Mouse (Mus musculus): ENCODE data around the gene Tnni3k. TPM values are rescaled to one million over a fixed set of nuclear protein-coding genes. Genes with fewer than 3 reads are reported as not detected.
A peak's percentile ranks its signal among the peaks of the same experiment; 100 is the strongest.

The Tnni3k gene
- total RNA-seq (2021): not detected
- long read RNA-seq, experiment 1: 0 reads
- long read RNA-seq, experiment 2: 0 reads

DNA sequence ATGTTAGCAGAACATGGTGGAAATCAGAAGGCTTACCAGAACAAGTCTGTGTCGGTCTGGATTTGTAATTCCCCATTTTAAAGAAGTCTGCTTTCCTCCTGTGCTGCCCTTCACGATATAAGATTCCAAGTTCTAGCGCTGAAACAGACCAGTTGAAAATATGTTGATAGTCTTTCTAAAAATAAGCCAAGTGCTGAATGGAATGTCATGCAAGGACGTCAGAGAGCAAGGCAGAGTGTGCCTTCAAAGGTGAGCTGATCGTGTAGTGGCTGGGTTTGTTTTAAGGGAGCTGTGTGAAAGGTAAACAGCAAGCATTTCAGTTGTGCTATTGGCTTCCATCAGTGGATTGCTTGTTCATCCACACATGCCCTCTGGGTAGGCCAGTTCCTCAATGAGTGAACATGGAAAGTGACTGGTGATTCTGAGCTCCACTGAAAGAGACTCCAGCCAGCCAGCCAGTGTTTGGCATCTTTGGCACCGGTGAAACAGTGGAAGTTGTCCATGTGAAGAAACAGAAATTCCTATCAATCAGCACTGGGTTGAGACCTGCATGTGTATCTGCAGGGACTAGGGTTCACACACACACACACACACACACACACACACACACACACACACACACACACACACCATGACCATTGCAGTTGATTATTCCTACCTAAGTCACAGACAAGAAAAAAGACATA is at the start of gene Tnni3k:
Gene Tnni3k (minus strand): TSS at position 177 of the 686 bp plus-strand sequence.
- no peak for DNase-seq

DNA sequence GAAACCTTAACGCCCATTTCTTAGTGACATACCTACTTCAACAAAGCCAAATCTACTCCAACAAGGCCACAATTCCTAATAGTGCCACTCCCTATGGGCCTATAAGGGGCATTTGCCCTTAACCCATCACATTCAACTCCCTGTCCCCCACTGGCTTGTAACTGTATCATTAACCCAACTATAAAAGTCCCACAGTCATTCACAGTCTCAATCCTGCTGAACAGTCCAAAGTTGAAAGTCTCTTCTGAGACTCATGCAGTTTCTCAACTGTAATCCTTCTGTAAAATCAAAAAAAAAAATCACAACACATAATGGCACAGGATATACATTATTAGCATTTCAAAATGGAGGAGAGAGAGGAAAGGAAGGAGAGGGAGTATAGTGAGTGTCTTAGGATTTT is 44.1 kb upstream of the Tnni3k start:
- no peak for DNase-seq

DNA sequence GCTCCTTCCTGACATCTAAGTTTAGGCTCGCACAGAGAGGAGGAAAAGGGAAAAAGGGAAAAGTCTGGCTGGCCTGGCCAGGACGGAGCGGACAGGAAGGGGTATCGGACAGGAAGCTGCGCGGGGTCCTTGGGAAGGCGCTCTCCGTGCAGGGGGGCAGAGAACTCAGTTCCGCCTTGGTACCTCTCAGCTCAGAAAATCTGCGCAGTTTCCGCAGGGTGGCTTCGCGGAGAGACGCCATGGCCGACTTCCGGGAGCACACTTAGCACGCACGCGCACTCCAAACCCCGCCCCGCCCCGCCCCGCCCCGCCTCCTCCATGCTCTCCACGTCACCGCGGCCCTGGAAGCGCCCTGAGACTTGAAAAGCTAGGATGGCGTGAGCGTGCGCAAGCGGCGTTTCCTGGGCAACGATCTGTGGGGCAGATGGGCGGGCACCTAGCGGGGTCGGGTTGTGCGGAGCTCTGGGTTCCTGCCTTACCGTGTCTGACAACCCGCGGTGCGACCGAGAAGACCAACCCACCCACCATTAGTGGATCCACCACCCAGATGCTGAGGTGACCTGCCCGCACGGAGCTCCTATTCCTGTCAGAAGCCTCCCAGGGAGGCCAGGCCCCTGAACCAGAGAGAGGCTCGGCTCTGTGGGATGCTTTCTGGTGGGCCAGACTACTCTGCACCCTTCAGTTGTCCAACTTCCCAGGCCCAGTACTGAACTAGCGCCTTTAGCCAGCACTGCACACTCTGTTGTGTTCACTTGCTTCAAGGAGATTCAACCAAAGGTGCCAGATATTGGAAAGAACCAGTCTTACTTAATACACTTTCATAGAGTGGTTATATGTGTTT is 38.1 kb upstream of the Tnni3k start, which contains the start of the genes Fpgt and Lrriq3:
Gene Fpgt (minus strand): TSS at position 288 of the 841 bp plus-strand sequence.
Gene Lrriq3 (plus strand): TSS at position 319 of the 841 bp plus-strand sequence.
- DNase-seq: peak; percentile 88

DNA sequence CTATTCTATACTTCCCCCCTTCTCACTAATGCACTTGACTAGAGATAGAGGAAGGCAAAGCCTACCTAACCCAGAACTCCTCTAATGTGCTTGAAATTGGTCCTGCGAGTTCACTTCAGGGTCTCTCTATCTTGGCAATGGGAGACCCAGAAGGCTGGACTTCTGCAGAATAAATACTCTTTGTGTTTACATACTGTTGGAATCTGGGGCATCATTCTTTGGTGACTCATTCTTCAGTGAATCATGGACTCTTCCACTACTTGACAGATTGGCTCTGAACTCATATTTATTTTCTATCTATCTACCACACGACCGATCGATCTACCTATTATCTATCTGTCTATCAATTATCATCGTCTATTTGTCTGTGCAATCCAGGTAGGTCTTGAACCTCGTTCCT is 36.9 kb upstream of the Tnni3k start:
- DNase-seq: no peak

DNA sequence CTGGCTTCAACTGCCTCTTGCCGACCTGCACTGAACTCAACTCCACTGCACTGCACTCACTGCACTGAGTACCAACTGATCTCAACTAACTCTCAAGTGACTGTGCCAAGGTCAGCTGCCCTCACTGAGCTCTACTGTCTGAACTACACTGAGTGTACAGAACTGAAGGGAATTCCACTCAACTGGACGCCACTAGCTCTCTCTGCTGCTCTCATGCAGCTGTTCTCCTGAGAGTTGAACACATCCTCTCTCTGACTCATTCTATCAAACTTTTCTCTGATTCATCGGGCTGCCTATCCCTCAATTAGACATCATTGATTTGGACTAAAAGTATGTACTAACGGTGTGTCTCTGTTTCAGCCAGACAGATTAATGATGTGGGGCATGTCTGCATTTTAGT is 22.7 kb upstream of the Tnni3k start:
- DNase-seq: no peak

DNA sequence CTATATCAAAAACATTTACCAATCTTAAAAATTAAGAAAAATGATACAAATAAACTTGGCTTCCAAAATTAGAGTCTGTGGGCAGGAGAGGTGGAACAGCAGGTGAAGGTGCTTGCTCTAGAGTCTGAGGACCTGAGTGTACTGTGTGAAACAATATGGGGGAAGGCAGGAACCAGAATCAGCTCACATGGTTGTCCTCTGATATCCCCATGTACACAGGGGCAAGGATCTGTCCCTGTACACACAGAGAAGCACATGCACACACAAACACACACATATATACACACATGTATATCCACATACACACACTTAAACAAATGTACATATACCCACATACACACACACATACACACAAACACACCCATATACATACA is 4.2 kb upstream of the Tnni3k start:
- DNase-seq: no peak

DNA sequence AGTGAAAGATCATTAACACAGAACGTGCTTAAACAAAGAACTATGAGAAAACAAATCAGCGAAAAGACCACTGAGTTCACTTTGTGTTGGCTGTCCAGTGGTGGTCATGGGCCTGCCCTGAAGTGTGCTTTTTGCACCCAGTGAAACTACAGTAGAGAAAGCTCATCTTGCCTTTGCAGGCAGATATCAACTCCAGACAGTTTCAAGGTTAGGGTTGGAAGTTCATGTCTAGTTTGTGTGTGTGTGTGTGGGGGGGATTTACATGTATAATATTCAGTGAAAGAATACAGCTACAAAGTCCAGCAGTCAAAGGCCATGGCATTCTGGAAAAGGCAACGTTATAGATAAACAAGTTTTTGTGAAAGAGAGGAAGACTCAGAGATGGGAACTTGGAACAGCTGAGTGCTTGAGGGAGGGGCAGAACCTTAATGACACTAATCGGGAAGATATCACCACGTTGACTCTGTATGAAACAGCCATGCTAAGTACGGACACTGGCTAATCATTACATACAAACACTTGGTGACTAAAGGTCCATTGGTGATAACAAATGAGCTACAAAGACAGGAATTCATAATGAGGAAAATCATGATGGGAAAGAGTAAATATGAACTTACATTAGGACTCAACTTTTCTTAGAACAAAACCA is 3.7 kb upstream of the Tnni3k start:
- no peak for DNase-seq

DNA sequence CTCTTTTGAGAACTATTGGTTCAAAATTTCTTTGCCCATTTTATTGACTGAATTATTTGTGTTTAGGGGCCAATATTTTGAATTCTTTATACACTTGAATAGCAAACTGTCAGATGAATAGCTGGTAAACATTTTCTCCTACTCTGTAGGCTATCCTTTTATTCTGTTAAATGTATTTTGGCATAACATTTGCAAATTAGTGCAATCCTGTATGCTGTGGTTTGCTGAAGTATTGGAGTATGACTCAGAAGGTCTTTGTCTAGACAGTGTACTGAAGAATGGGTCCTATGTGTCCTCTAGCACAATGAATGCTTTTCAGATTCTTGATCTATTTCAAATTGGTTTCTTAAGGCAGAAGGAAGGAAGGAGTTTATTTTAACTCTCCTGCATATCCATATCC is 2.4 kb upstream of the Tnni3k start:
- no peak for DNase-seq

DNA sequence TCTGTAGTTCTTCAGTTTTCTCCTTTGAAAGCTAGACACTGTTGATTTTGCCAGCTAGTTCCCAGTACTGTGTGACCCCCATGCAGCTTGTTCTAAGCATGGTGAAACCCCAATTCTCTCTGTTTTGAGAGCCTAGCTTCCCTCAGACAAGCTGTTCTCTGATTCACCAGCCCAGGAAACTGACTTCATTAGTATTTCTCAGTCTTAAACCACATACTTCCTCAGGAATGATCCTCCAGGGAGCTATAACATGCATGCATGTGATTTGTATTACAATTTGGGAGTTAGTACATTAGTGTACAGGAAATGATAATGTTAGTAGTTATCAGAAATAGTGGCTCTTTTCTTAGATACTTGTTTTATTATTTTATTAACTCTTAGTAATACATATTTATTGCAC is 1.4 kb upstream of the Tnni3k start:
- DNase-seq: no peak

DNA sequence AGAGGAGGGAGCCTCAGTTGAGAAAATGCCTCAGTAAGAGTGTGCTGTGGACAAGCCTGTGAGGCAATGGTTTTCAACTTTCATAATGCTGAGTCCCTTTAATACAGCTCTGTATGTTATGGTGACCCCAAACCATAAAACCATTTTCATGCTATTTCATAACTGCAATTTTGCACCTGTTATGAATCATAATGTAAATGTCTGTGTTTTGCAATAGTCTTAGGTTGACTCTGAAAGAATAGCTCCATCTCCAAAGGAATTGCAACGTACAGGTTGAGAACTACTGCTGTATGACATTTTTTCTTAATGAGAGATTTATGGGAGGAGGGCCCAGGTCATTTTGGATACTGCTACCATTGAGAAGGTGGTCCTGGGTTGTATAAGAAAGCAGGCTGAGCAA is 2.0 kb downstream of the Tnni3k start:
- DNase-seq: no peak

DNA sequence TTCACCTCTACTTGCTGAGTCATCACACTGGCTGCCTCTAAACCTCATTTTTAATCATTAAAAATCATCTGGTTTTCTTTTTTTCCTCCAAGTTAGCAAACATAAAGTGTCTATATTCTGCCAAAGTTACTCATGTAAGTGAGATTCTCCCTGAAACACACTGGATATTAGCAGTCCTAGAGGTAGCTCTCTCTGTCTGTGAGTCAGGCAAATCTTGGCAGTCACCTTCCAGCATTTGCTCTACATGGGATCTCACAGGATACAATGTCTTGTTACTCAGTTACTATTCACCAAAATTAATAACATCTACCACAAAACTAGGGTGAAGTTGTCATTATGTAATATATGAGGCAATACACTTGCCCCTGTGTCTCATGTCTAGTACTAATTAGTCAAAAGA is 3.2 kb downstream of the Tnni3k start:
- DNase-seq: no peak

DNA sequence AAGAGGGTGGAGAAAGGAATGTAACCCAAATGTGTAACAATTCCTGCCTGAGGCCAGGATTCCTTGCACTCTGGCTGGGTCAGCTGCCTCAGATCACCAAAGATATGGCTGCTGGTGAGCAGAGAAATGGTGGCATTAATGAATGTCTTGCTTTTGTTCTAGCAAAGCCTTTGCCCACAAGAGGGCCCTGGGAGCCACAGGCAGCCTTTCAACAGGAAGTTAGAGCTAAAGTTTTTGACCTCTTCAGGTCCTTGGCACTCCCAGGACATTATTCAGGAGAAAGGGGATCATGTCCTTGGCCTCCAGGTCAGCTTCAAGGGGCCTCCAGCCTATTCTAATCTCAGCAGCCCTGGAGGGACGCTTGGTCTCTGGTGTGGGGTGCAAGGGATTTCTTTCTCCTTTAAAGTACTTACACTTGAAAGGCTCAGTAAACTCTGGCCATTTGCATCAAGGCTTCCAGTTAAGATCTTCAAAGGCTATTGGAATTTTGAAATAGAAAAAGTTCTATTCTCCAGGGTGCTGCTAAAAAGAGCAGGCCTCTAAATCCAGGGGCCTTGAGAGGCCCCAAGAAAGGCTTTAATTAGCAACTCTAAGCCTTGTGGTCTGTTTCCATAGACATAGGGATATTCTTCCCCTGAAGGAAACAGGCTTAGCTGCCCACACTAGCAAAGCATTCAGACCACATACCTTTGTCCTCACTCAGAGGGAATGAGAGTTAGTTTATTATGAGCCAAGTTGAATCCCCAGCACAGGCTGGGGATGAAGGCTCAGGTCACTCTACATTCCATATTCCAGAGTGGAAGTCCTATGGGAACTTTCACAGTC is 16.0 kb downstream of the Tnni3k start:
- DNase-seq: no peak

DNA sequence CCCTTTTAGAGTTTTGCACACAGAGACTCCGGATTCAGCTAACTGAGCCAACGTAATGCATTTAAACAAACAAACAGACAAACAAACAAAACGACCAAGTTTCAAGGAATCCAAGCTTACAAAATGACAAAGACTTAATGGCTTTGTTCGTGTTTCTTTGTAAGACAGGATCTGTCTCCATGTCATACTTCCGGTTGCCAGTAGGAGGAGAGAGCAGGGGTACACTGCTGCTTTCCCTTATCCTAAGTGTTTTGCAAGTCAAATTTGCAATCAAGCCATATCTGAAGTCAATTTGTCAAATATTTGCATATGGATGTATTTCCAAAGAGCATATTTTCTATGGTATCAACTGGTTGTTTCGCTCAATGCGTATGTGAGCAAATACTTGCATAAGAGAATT is 20.9 kb downstream of the Tnni3k start:
- DNase-seq: no peak

DNA sequence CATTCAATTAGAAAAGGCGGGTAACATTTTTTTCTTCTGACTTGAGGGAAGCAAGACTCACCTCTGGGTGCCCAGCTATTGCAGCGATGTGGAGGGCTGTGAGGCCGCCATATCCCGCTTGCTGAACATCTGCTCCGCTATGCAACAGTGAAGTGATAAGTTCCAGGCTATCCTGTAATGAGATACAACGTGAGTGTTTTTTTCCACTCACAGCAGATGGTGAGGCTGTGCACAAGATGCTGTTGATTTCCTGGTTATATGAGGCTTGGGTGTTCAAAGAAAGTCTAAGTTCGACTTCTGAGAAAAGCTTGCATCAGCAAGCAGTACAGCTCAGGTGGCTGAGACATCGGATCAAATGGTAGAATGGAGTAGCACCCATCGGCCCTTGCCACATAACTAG is 25.0 kb downstream of the Tnni3k start:
- no peak for DNase-seq

DNA sequence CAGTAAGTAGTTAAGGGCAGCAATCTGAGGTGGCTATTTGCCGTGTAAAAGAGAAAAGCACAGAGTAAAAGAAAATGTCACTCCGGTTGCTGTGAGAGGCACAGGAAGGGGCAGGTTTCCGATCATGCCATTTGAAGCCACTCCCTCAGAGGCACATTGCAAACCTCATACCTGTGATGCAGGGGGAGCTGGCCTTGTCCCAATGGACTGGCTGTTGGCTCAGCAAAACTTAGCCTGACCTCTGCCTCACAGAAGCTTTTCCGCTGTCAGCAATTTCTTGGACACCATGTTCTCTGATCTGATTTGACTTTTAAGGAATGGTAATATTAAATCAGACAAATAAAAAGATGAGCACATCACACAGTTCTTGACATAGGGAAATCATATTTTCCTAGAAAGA is 52.4 kb downstream of the Tnni3k start:
- DNase-seq: no peak

DNA sequence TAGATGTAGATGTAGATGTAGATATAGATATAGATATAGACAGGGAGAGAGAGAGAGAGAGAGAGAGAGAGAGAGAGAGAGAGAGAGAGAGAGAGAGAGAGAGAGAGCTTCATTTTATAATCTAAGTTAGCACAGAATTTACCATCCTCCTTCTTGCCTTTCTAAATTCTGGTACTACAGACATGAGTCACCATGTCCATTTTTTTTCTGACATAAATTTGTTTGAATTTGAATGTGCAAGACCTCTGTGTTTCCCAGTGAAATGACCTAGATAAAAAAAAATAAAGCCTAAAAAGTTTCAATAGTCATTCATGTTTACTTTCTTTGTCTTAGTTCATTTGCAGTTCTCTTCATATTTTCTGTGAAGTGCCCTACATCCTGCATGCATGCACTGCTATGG is 54.2 kb downstream of the Tnni3k start:
- DNase-seq: no peak

DNA sequence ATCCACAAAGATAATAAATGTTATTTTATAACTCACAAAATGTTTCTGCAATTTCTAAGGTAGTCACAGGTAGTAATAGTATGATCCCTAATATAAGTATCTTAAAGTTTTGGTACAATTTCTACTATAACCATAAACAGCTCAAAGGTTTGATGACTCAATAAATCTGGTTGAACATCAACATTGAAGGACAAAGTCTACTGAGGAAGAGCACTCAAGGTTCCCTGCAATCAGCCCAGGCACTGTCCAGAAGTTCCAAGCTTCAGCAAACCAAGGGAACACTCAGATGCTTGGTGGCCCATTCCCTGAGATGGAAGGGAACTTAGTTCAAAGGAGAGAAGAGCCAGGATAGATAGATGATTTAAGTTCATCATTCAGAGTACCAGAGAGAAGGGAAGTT is 62.5 kb downstream of the Tnni3k start:
- no peak for DNase-seq

DNA sequence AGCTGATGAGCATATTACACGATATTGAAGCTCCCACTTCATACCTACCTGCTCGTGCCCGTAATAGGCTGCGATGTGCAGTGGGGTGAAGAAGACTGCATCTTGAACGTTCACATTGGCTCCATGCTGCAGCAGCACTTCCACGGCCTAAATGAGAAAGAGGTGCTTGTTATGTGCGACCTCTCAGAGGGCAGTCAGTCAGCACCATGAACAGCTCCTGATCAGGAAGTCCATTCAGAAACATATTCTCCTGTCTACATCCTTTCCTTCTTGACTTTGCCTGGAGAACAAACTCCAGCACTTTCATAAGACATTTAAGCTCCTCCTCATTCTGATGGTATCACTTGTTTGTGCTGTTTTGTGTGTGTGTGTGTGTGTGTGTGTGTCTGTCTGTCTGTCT is 76.1 kb downstream of the Tnni3k start:
- DNase-seq: no peak

DNA sequence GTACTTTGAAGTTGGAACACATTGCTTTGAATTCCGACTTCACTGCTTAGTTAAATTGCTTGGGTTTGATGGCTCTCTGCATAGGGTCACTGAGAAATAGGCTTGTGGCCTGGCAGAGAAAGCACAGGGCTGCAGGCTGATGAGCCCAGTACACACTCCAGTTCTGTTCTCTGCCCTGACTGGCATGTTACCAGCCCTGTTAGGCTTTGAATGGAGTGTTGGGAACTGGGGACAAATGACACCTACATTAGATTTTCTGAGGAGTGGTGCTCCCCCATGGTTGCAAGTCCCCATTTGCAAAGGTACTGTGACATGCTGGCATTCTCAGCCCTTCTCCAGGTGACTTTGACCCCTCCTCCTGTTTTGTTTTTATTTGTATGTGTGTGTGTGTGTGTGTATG is 83.6 kb downstream of the Tnni3k start:
- DNase-seq: no peak

DNA sequence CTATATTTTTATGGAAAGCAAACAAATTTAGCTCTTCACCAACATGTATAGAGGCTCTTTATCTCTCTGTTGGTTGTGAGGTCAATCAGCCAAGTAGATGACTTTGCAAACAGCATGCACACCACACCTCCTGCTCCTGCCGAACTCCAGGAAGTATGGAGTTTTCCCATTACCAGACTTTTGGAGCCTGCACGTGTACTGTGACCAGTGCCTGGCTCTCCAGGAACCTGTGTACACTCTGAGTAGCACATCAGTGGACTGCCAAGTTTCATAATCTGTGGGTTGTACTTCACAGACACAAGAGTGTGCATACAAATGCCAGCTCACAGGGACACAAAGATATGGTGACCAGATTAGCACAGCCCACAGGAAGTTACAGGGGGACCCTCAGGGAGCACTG is 84.2 kb downstream of the Tnni3k start:
- no peak for DNase-seq

DNA sequence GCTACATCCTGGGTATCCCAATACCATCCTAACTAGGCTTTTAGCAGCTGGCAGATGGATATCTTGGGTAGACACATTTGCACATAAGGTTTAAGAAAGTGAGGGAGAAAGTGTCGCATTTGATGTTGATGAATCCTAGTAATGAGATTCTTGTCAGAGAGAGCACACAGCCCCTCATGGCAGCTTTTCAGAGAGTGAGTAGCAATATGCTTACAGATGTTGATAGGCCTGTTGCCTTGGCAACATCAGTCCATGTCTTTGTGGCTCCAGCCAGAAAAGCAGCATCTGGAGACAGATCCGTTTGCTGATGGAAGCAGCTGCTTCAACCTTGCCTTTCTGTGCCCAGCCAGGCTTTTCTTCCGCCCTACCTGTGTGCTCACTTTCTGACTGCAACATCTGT is 93.9 kb downstream of the Tnni3k start:
- no peak for DNase-seq

DNA sequence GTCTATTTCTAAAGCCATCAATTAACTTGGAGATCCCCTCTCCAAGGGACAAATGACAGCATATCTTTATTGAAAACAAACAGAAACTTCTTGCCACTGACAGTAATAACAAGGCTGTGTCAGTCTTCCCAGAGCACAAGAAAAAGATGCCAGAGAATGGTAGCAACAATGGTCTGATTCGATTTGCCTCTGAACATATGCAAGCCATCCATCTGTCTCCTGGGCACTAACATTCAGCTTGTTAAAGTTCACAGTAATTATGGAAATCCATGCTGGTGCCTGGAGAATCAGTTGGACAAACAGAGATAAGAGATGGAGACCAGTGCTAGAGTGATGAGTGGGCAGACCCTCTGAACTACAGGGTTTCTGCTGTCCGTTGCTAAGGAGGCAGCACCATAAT is 102.1 kb downstream of the Tnni3k start:
- no peak for DNase-seq
